Mouse (Mus musculus): ENCODE measurements around the gene Hhip.

- TF ChIP-seq EP300 (IDR thresholded peaks at IDR 0.05; ENCODE audit: insufficient read depth, low read depth, low read length) (no peak), CTCF (IDR thresholded peaks at IDR 0.05) (no peak)
These were observed 75.7 kb downstream of the Hhip start for GRCm38 (mm10) chr8:79982144-79982543.

Measured in heart, adult 2 months (tissue).